Mouse (Mus musculus) spleen, adult 12 weeks (tissue): Measurements from ENCODE around the gene Nckap1l.

Source experiments
- DNase-seq: peaks from one replicate; pipeline ENCODE4 v3.0.0; 2022; ENCODE audit warnings: low spot score

Nckap1l gene

DNA sequence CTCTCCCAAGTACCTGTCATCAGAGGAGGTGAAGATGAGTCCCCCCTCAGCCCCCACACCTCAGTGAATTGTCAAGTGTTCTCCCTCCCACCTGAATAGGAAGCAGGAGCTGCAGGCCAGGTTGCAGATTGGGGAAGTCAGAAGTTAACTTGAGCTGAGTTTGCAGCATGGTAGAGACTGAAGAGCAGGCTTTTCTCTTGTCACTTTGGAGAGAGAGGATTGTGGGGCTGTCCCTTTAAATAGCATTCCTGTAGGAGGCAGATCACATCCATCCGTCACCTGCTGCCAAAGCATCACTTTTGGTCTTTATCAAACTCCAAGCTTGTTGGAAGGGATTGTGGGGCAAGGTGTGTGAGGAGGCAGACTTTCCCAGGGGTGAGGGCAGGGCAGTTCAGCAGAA, 47.1 kb downstream of the Nckap1l start:
- no peak for DNase-seq

DNA sequence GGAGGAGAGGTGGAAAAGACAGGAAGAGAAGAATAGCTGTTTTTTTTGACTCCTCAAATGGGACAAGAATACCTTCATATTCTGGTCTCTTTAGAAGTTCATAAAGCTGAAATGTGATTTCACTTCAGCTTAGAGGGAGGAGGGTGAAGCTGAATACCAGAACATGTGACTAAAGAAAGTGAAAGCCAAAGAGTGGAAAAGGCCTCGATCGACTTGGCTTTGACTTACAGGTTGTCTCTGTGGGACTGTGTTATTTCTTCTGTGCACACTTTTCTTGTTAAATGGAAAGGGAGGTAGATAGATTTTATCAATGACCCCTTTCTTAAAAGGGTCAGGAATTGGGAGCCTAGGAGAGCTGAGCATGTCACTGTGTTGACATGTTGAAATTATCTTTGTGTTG, 47.6 kb downstream of the Nckap1l start:
- no peak for DNase-seq

DNA sequence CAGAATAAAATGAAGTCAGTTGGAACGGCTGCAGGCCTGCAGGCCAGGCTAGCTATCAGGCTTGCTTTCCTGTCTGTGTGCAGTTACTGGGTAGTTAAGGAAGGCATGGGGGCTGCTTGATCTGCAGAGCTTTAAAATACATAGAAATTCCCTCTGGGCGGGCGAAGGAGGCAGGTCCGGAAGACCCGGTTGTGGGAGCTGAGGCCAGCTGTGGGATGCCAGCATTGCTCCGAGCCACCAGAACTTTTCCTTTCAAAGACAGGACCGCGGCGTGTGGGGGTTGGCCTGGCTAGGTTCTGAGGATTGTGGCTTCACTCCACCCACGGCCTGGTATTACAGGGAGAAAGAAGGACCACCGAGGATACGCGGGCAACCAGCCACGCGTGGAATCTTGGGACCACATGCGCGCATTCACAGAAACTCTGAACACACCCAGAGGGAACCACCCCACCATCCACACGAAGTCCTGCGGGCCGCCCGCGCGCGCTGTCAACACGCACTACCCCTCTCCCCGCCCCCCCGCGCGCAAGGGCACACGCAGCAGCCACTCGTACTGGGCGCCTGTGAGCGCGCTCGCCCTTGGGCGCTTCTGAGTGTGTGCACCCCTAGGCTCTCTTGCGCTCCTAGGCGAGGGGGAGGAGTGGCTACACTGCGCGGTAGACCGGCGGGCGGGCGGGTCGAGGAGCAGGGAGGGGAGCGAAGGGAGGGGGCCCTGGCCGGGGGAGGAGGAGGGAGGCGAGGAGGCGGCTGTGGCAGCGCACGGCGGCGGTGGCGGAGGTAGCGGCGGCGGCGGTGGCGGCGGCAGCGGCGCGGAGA, 49.0 kb downstream of the Nckap1l start, which contains the start of gene Pde1b:
TSS of gene Pde1b (plus strand) at position 600 of the 816 bp plus-strand sequence.
- DNase-seq = no peak

DNA sequence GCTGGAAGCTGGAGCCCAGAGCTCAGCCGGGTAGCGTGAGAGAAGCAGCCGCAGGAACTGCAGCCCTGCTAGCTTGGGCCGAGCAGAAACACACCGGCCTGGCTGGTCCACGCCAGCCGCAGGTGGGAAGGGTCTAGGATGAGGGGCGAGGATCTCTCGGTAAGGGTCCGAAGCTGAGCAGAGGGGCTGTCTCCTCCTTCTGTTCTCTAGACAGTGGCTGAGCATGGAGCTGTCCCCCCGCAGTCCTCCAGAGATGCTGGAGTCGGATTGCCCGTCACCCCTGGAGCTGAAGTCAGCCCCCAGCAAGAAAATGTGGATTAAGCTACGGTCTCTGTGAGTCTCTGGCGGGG, 49.6 kb downstream of the Nckap1l start:
- no peak for DNase-seq

- no peak for DNase-seq
Observed at GRCm38 (mm10) chr15:103503660-103504059, 50.1 kb downstream of the Nckap1l start.

- no peak for DNase-seq
Observed at GRCm38 (mm10) chr15:103509317-103509716, 55.7 kb downstream of the Nckap1l start.

DNA sequence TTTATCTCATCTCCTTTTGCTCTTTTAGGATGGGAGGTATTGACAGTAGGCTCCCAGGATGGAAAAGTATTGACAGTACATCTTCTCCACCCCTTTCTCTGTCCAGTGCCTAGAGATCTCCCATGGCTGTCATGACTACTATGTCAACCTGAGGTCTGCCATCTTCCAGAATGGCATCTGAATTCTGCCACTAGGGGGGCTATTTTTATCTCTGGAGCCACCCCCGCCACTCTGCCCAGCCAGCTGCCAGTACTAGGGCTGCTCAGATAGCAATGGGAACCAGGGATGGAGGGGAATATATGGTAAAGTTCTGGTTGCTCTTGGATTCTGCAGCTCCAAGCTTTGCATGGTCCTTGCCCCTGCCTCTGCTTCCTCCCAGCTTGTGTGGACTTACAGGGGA, 58.1 kb downstream of the Nckap1l start:
- DNase-seq = no peak

GRCm38 (mm10) chr15:103513621-103514031, 60.0 kb downstream of the Nckap1l start:
- no peak for DNase-seq

DNA sequence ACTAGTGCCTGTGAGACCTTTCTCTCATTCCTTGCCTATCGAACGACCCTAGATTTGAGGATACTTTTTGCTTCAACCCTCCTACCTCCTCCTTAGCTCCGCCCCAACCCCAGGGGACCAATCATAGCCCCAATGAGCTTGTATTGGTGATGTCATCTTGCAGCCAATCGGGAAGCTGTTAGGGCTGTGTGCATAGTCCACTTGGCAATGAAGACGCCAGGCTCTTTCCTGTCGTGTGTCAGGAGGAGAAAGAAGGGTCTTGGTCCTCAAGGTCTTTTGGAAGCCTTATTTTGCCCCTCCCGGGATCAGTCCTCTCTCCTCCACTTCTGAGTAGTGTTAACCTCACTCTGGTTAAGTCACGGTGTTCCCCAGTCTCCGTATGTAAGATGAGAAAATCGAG, 60.5 kb downstream of the Nckap1l start:
- no peak for DNase-seq

DNA sequence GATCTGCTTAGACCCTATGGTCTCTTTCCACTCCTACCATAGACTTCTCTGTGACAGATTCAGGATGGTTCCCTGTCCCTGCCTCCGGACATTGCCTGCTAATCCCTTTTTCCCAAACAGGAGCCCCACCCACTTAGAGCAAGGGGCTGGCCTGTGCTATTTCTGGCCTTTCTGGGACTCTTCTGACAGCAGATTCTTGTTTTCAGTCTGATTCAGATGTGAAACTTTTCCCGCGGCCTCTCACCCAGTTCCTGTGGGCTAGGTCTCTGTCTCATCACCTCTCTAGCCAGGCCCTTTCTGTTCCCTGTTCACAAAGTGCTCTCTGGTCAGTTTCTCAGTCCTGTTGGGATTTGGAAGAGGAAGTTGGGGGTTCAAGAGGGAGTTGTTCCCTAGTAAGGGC, 61.3 kb downstream of the Nckap1l start:
- DNase-seq = no peak

DNA sequence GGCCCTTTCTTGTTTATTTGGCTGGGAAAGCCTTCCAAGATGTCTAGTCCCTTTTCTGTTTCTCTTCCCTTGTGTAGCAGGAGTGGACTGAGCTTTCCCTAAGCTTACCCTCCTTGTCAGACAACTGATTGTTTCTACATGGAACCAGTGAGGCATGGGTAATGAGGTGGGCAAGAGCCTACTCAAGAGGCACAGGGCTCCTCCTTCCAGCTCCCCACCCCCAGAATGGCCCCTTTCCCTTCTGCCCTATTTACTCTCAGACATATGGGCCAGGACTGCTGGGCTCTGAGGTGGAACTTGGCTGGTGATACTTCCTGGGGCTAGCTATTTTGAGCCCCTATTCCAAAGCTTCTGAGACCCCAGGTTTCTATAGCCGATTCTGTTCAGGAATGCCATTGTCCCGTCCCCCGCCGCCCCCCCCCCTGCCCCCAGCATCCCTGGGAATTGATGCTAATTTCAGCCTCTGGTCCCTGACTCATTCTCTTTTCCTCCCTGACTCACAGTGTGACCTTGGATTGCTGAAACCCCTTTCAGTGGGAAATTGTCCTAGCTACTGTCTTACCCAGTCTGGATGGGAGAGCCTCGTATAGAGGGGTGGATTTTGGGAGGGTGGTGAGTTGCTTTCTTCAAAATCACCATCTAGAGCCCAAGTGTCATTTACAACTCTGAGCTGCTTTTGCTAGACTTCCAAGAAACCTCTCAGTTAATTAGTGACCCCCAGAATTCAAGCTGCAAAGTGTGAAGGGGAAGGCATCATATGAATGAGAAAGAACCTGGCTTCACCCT, 65.2 kb downstream of the Nckap1l start:
- no peak for DNase-seq

DNA sequence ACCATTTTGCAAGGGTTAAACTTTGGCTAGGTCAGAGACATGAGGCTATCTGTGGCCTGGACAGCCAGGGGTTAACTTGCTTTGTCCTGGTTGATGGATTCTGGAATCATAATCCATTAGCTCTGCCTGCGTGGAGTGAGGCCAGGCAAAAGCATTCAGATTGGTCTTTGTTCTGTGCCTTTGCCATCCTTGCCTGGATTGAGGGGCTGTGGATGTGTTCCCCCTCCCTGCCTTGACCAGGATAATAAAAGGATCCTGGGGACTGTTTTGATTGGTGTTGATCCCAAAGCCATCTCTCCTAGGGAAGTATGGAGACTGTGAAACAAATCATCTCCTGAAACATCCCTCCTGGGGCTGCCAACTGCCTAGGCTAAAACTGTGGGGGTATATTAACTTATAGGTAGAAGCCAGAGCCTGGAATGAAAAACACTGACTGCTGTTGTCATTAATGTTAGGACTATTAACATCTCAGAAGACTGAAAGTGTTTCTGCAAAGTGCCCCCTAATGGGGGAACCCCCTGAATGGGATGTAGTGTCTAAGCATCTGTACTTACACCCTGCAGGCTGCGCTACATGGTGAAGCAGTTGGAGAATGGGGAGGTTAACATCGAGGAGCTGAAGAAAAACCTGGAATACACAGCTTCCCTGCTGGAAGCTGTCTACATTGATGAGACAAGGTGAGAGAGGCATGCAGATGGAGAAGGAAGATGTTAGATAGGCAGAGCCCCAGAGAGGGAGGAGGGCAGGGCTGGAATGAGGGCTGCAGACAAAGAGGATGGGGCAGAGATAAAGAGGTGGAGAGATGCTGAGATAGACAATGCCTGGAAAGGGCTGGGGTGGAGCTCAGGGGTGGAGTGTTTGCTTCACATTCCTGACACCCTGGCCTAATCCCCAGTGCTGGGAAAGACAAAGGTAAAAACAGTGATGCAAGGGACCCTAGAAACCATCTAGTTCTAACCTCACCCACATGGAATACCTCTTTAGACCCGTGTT, 66.1 kb downstream of the Nckap1l start:
- no peak for DNase-seq

GRCm38 (mm10) chr15:103522458-103523099, 69.0 kb downstream of the Nckap1l start:
- DNase-seq = no peak

- no peak for DNase-seq
Observed at GRCm38 (mm10) chr15:103523156-103523555, 69.6 kb downstream of the Nckap1l start.

DNA sequence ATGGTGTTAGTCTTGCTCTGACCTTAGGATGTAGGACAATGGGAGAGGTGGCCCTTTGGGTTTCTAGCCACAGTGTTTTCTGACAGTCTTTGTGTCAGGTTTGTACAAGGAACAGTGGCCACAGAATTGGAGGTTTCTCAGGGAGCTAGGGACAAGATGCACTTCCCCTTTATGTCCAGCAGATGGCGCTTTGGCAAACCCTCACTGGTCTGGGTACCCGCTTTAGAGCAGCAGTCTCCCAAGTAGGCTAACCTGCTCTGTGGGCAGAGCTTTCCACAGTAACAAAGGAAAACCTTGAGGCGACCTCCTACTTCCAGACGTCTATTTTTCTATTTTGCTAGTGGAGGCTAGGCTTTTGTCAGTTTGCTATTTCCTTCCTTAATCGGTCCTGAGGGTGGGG, 76.8 kb downstream of the Nckap1l start:
- peak; percentile 7 for DNase-seq

DNA sequence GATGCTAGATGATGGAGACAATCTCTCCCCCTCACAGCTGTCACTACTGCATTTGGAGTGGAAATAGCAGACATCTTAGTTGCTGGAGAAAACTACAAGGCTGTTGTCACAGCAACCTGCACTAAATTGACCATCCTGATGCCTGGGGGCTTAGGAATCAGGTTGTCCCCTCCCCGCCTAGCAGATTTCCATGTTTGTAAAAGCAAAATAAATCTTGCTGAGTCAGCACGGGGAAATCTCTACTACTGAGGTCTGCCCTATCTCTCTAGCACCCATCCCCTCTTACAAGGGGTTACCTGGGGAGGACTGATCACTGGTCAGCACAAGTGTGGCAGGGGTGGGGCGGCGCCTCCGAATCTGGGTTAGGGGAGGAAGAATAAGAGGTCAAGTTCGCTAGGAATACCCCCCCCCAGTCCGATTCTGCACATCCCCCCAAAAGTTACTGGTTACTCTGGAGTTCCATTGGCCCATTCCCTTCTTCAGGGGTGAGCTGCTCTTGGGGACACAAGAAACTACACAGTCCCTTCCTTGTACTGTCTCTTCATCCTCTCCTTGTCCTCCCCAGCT, 80.5 kb downstream of the Nckap1l start:
- no peak for DNase-seq

- no peak for DNase-seq
Observed at GRCm38 (mm10) chr15:103535030-103535429, 81.4 kb downstream of the Nckap1l start.

GRCm38 (mm10) chr15:103535786-103536185, 82.2 kb downstream of the Nckap1l start:
- DNase-seq = no peak

GRCm38 (mm10) chr15:103536456-103536855, 82.9 kb downstream of the Nckap1l start:
- no peak for DNase-seq

DNA sequence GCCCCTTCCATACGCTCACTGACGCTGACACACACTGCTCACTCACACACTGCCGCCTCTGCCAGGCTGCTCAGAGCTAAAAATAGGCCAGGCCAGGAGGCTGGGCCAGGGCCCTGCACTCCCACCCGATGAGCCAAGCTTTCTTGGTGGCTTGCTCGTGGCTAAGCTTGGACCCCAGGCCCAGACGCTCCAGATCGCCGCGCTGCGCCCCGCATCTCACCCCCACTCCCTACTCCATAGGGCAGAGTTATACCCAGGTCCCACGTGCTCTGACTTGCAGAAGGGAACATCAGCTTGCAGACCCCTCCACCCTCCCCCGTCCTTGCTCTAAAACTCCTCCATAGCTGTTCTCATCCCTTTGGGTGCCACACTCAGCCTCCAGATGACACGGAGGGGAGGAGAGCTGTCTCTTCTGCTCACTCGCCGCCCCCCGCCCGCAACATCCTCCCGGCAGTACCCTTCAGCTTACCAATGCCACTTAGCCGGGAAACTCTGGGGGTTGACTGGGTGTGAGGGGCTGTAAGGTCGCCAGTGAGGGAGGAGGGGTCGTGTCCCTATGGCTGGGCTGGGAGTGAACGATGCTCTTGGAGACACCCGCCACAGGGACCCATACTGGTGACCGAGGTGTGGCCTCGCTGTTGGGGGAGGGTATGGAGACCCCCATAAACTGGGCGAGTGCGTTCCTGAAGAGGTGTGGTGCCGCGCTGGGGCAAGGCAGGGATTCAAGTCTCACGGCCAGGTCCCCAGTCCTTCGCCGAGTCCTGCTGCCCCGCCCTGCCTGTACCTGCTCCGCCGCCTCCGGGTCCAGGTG, 83.6 kb downstream of the Nckap1l start:
- no peak for DNase-seq
